Mouse (Mus musculus): ENCODE measurements at regions not wholly inside any gene's neighbourhood (a gene's known extent, or its start where the extent isn't known, plus 50 kb on each side); places are given as distances from the start of the nearest gene placed in this dataset.

GRCm38 (mm10) chr17:87566296-87566695 is 69.5 kb upstream of the Epcam start:
- no peak for TF ChIP-seq MYOD1 (IDR thresholded peaks at IDR 0.05; ENCODE audit: control insufficient read depth, insufficient read length, low read depth)
- TF ChIP-seq CTCF (IDR thresholded peaks at IDR 0.05; ENCODE audit: control insufficient read depth, insufficient read depth, insufficient read length) = no peak
- no peak for TF ChIP-seq MAX (IDR thresholded peaks at IDR 0.05)
